Mouse (Mus musculus) right cerebral cortex, postnatal 36 days (tissue): ENCODE results near the gene Rec114.

ENCODE experiments used
- DNase-seq, 2 experiments: peaks; one replicate each; pipeline ENCODE4 v3.0.0; 2022; ENCODE audit warnings: low spot score in 2 of 2, mixed read lengths in 1 of 2

The Rec114 gene

DNA sequence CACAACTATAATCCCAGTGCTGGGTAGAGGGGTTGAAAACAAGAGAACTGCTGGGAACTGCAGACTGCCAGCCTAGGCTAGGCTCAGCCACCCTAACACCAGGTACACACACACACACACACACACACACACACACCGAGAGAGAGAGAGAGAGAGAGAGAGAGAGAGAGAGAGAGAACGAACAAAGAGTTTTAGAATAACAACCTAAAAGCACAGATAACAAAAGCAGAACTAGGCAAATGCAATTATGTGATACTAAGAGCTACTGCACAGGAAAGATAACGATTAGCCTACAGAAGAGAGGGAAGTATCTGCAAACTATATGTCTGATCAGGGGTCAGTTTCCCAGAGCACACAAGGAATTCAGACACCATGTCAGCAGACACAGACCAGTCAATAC lies 24.8 kb downstream of the Rec114 start:
- no peak for DNase-seq

DNA sequence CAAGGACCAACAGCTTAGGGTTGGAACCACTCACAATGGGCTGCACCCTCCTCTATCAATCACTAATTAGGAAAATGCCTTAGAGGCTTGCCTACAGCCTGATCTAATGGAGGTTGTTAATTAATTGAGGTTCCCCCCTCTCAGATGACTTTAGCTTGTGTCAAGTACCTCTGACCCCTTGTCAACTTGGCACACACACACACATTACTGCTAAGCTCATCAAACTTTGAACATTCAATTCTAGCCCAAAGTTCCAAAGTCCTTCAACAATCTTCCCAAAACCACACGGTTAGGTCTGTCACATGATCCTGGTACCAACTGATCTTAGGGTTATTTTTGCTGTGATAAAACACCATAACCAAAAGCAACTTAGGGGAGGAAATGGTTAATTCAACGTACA lies 26.9 kb downstream of the Rec114 start:
- no peak for DNase-seq

DNA sequence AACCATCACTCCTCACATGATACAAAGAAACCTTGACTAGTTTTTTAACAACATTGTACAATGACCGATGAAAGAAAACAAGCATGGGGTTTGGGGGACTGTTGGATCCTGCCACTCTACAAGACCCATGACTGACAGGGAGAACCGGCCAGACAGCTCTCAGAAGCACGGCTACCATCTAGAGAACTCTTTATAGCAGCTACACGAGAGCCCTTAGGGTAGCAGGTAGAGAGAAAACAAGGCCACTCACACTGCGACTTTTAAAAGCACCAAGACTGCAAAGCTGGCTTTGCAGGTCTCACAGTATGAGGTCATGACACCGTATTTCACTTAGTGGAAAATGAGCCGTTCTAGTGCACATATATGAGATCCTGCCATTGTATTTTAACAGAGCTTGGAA lies 33.1 kb downstream of the Rec114 start:
- DNase-seq: no peak

DNA sequence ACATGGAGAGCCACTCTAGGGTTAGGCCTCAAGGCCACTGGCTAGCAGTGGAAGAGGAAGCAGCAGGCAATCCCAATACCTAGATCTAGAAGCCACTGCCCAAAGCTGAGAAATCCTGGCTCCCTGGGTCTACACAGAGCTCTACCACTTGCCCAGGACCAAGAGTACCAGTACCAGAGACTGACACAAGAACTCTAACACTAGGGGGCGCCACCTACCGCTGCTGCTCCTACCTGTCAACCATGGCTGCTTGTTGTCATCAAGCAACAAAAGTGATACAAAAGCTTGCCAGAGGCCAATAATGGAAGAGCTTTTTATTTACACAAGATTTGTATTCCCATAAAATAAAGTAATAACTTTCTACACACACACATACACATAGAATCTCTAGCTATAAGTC lies 33.8 kb downstream of the Rec114 start:
- DNase-seq: peak; percentile 53 to 54

DNA sequence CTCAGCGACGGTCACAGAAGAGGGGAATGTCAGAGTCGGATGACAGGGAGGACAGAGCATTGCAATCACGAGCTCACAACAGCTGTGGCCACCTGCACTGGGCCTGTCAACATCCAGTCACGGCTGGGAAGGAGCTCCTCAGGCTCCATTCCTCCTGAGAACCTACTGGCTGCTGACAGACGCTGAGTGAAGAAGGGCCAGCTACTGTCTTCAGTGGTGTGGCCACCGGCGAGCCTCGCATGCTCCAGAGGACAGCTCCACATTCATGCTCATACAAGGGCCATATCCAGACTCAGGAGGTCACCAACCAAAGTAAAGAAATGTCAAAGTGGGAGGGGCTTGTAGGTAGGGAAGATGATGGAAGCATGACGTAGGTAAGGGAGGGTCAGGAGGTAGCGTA lies 36.0 kb downstream of the Rec114 start:
- no peak for DNase-seq

DNA sequence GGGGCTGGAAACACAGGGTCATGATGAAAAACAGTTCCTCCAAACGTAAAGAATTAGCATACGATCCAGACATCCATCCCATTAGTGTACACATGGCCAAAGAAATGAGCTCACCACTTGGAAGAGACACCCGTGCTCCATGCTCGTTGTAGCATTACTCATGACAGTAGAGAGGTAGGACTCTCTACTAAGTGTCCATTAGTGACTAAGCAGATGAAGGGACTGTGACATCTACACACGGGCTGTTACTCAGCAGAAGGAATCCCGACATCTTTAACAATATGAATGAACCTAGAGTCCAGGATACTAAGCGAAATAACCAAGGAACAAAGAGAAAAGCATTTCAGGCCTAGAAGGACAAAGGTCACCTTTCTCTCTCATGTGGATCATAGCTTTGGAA lies 37.7 kb downstream of the Rec114 start:
- DNase-seq: no peak

DNA sequence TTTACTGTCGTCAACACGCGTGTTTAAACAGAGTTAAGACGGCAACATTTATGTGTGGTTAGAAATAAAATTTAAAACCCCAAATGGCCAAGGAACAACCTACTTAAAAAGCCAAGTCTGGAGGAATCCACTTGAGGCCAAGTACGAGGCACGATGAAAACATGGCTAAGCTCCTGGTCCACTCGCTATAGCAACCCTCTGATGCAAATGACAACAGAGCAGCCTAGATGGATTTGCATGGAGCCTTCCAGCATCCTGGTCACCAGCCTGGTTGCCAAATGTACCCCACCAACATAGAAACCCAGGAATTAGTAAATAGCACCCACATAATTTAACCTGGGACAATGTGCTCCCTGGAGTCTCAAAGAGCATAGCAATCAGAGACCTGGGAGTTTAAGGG lies 40.0 kb downstream of the Rec114 start:
- DNase-seq: no peak

DNA sequence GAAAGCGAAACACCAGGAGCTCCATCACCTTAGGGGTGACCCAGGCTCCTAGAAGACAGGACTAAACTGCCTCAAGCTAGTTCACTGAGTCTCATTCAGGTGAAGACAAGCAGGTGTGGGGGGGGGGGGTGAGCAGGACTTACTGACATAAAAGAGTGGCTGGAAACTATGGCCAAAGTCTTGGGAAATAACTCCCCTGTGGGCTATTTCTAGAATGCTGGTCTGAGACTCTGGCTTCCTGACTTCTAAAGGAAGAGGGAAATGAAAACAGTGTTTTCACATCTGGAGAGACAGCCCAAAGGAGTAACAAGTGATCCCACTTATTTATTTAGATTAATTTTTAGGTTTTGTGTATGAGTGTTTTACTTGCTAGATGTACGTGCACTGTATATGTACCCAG lies 42.0 kb downstream of the Rec114 start:
- no peak for DNase-seq

DNA sequence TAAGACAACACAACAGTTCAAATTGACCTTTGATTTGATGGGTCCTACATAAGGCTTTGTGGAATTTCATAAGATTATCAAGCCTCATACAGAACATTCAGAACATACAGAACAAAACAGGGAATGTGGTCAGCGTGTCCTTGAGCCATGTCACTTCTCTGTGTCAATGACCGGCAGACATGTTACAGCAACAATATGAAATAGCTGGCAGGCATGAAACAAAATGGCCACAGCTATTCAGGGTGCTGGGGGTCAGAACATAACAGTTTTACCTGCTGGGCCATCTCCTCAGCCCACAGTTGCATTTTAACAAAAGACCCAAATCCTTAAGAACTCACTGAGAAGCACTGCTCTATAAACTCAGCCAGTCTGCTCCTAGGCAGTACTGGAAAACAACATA lies 45.3 kb downstream of the Rec114 start:
- DNase-seq: no peak

DNA sequence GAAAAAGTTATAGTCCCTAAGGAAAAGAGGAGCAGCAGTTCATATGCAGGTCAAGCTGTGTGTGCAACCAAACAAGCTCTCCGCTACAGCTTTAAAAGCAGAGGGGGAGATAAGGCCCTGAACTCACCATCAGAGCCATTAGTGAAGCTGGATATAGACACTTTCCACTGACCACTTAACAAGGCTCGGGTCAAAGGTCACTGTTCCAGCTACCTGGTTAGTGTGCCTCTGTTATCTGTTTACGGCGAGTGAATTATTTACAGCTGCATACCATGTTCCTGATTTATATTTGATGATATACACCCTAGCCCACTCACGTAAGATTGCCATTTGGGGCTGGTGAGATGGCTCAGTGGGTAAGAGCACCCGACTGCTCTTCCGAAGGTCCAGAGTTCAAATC lies 52.3 kb downstream of the Rec114 start:
- no peak for DNase-seq

DNA sequence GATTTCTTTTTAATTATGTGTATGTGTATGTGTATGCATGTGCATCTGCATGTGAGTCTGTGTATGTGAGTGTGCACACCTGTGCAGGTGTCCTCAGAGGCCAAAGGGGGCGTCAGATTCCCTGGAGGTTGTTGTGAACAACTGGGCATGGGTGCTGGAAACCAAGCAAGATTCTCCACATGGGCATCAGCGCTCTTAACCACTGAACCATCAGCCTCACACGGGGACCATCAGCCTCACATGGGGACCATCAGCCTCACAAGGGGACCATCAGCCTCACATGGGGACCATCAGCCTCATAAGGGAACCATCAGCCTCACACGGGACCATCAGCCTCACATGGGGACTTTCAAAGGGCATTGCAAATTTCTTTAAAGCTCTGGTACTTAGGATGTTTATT lies 53.1 kb downstream of the Rec114 start:
- DNase-seq: no peak

DNA sequence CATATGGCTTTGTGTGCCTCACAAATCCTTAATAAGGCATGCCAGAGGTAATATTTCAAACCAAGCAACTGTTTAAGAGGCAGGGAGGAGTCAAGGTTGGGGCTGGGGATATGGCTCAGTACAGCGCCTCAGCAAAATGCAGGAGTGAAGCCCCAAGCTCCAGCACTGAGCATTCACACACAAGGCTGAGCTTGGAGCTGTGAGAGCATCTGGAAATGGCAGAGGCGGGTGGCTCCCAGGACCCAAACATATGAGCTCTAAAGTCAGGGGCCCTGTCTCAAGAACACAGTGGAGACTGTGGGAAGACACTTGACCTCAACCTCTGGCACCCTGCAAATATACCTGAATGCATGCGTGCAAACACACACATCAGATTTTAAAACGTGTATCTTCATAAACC lies 55.7 kb downstream of the Rec114 start:
- no peak for DNase-seq

DNA sequence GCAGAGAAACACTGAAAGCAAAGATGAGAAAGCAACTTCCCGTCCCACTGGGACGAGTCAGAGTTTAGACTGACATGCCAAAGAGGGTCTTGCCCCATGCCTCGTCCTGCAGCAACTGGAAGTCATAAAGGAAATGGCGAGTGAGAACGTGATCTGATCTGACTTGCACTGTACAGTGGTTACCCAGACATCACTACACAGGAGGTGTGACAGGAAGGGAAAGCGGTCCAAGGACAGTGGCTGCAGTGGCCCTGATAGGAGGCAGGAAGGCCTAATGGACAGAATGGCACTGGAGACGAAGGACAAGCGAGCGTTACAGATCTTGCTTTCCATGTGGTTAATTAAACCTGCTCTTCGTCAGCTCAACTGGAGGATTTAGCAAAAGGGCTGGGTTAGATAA lies 58.5 kb downstream of the Rec114 start:
- no peak for DNase-seq

DNA sequence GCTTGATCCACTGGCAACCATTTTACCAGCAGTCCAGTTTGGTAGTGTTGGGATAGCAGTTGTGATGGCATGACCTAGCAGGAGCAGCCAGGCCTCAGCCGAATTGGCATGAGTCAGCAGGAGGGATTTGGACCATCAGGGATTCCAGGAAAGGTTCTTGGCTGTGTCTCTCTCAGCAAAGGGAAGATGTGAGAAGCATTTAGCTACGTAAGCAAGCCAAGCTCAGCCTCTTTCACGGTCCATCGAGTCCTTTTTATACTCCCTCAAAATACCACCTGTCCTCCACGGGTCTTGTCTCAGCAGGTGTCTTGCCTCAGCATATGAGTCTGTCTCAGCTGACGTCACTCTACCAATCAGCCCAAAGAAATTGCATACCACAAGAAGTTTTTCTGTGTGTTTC lies 60.4 kb downstream of the Rec114 start:
- no peak for DNase-seq

DNA sequence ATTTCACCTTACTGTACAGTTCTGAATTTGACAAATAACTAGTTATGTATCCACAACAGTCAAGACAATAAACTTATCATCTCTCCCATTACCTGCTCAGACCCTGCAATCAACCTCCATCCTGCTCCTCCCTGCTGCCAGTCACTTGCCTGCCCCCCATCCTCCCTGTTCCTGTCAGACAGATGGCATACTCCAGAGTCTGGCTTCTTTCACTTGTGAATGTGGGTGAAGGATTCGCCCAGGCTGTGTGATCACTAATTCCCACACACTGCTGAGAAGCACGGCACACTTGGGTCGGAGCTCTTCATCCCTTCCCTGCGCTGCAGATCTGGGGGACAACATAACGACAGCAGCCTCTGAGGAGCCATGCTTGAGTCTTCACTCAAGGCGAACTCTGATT lies 61.7 kb downstream of the Rec114 start:
- DNase-seq: no peak

DNA sequence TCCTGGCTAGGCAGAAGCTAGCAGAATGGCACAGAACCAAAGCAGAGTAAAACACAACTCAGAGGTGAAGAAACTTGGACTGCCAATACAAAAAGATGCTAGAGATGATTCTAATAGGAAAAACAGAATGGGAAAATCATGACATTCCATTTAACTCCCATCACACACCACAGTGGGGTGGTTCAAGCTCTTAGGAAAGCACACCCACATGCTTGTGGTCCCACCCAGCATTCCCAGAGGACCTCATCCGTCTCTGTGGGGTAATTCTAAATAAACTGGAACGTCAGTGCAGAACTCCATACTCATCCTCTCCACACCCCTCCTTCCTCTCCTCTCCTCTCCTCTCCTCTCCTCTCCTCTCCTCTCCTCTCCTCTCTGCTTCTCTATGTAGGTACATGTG lies 62.4 kb downstream of the Rec114 start:
- DNase-seq: no peak

DNA sequence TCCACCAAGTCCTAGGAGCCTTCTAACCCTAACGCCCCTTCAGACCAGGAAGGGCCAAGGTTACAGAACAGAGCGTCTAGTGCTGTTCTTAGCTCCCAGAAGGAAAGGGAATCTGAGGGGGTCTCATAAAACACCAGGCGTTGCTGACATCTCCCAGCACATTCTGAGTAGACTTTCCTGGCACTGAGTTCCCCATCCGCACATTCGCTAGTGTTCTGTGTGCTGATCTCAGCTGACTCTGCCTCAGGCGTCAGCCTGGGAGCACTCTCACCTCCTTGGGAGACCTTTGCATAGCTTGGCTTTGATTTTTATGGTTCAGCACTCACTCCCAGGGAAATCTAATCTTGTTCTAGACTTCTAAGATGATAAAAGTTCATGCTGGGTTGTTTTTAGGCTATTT lies 68.4 kb downstream of the Rec114 start:
- no peak for DNase-seq

DNA sequence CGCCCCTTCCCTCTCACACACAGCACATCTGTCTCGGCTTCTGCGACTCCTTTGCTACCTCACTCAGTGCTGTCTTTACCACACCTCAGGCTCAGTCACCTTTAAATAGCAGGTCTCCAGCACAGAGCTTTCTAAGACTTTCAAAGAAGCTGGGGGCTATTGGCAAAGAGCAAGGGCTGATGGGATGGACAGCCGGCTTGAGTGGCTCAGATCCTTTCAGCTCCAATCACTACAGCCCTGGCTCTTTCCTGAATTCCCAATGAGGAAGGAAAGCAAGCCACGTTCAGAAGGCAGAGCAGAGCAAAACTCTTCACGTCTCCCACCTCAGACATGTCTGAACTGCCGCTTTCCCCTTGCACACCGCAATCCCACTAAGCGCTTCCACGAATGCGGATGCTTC lies 69.0 kb downstream of the Rec114 start:
- DNase-seq: no peak

DNA sequence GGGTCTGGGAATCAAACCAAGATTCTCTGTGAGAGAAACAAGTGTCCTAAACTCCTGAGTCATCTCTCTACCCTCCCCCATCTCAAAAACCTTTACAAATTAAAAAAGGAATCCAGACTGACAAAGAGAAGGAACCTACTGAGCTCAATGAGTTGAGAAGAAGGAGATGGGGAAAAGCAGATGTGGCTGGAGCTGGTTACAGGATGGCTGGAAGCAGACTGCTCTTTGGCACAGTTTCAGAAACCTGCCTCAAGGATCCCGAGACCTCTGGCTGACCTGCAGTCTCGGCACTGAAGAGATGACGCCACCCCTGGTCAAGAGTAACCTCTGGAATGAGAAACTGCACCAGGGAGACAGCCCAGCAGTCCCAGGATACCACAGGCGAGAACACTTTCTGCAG lies 71.3 kb downstream of the Rec114 start:
- no peak for DNase-seq

DNA sequence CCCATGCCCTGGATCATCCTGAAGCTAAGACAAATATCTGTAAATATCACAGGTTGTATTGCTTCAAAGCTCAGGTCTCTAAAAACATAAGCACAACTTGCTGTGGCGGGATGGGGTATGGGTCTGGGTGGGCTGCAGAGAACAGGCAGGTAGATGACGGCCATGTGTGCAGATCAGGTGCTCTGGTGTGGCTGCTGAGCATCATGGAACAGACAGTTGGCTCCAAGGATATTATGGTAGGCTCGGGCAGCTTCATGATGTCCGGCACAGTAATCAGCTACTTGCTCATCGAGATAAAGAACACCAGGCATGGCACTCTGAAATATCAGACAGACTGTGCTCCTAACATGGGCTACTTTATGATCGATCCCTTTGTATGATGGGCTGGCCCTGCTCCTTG lies 73.9 kb downstream of the Rec114 start:
- no peak for DNase-seq

DNA sequence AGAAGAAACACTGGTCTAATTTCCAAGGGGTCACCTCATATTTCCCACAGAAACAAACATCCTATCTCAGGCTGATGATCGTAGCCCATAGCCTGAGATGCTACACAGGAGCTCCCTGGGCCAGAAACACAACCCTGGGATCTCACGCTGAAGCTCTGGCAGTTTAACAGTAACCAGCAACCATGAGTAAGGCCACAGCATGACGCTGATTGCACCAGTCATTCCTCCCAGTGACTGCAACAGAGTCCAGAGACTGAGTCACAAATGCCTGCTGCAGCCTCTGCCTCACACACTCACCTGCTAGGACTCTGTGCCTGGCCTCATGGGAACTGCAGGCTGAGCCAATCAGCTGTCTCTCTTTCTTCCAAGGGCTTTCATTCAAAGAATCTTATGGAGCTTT lies 74.7 kb downstream of the Rec114 start:
- DNase-seq: no peak

DNA sequence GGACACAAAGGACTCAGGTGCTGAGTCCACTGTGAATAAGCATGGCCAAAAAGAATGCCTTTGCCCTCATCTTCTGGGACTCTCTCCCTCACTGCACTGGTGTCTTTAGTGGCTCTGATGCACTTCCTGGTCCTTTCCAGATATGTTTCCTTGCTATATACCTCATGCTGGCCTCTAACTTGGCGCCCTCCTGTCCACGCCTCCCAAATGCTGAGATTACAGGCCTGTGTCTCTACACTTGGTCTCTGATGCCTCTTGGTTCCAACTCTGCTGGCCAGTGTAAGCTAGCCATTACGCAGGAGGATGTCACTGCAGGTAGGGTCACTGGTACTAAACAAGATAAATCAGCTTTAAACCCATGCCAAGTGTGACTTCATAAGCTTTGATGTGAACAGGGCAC lies 75.6 kb downstream of the Rec114 start:
- no peak for DNase-seq

DNA sequence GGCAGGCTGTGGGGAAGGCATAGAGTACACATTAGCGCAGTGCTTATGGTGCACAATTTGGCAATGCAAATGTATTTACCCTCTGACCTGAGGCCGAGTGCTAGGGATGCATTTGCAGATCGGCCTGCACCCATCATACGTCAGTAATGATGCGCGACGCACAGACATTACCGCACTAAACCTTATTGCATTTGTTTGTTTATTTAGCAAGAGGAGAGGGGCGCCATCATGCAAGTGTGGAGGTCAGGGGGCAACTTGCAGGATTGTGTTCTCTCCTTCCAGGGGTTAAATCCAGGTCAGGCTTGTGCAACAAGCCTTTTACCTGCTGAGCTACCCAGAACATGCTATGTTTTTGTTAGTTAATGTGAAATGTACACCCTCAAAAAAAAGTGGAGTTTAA lies 76.5 kb downstream of the Rec114 start:
- DNase-seq: no peak

DNA sequence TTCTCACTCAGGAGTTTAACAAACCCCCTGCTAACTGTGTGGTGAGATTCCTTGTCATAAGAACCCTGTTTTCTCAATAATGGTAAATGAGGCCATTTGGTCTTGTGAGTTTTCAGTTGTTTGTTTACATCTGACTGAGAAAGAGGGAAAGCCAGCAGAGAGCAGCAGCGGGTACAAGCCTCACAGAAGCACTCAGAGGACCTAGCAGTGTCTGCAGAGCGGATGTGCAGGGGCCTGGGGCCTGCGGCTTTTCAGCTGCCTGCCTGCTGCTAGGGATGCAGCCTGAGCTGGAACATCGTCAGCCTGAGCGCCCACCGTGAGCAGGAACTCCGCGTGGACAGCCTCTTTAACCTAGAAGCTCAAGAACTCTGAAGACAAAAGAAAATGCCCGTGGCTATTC lies 77.6 kb downstream of the Rec114 start:
- DNase-seq: no peak

DNA sequence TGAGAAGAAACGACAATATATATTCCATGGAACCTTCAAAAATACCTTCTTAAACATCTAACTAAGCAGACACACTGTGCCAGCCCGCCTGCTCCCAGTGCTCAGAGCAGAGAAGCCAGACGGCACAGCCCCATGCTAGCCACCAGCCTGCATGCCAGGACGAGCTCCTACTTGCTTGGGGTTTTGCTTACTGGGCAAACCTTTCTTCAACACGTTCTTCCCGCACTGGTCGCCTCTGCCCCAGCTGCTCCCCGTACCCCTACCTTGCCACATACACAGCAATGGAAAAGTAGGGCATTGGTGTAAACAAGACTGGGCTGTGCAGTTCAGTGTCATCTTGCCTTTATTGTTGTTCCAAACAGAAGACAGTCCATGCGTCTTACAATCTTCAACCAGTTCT lies 78.3 kb downstream of the Rec114 start:
- no peak for DNase-seq
